Mouse (Mus musculus): Measurements from ENCODE around the gene Gm45261.

Gm45261 gene

GRCm38 (mm10) chr1:80410229-80410973, 50.8 kb downstream of the Gm45261 start:
- DNase-seq (ENCODE audit: low spot score in 2 of 2), result no peak

GRCm38 (mm10) chr1:80409467-80410105, 51.7 kb downstream of the Gm45261 start:
- DNase-seq (ENCODE audit: low spot score in 2 of 2), result no peak

DNA sequence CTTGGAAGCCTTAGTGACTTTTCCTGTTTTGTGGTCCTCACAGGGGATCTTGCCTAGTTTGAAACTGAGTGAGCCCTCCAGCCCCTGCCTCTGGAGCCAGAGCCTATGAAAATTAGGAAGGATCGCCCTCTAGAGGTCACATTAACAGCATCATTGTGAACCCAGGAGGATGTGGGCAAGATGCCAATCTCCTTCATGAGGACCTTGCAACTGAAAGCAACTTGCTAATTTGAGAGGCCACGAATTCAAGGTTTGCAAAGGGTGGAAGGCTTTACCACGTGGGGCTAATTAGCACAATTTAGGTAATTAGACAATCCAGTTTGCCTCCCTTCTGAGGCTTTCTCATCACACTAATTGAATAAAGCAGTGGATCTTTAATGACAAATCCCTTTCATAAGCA, 52.7 kb downstream of the Gm45261 start:
- DNase-seq (ENCODE audit: low spot score in 2 of 2), result peak; percentile 16 to 63

- DNase-seq (ENCODE audit: low spot score in 2 of 2), result no peak
These were observed 57.1 kb downstream of the Gm45261 start for GRCm38 (mm10) chr1:80404196-80404595.

DNA sequence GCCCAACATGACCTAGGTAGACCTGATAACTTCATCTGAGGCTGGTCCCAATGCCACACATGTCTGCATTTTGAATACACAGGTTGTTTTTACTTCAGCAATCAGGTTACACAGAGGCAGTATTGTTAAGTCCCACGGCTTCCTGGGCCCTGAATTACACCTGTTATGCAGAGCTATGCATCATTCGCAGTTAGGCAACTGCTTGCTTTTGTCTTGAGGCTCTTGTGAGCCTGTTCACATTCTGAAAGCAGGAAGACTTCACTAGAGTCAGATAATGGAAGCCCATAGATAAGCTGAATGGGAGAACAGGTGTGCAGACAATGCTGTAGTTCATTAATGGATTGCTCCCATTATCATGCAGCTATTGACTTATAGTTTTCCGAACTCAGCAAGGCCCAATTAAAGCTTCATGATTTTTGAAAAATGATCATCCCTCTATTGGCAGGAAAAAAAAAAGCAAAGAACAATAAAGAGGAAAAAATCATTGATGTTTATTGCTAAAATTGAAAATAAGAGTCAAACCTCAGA, 57.8 kb downstream of the Gm45261 start:
- no peak for DNase-seq (ENCODE audit: low spot score in 2 of 2)

- DNase-seq (ENCODE audit: low spot score in 2 of 2), result peak in 1 of 2 experiments; percentile 24
These were observed 59.3 kb downstream of the Gm45261 start for GRCm38 (mm10) chr1:80401961-80402360.

Measured in spleen, postnatal 10 days (tissue).